Mouse (Mus musculus): ENCODE data around the gene 2510009E07Rik. TPM values are rescaled to one million over a fixed set of nuclear protein-coding genes. Genes with fewer than 3 reads are reported as not detected.

Gene 2510009E07Rik
- polyA plus RNA-seq, 1 experiment from 2014 or later = 73.9 TPM

Other genes with a start within 250 kb of the 2510009E07Rik start
- gene Ehhadh, start 93.1 kb upstream of the 2510009E07Rik start, polyA plus RNA-seq (2014; fragmentation: Nextera tagmentation; extraction: Ambion mirVana) = 1.2 and 1.6 TPM in 2 replicates
- 6.6 and 9.3 TPM in 2 replicates for gene Map3k13, start 99.7 kb upstream of the 2510009E07Rik start, polyA plus RNA-seq (2014; fragmentation: Nextera tagmentation; extraction: Ambion mirVana)

All from midbrain, embryonic 14.5 days (tissue).